Mouse (Mus musculus) liver, postnatal 0 days (tissue): ENCODE results near the gene P2ry6.

Experiments used
- CTCF ChIP-seq: sonication (generic); IDR thresholded peaks from 2 replicates; pipeline ENCODE4 v1.5.1; 2016; ENCODE audit warnings: antibody characterized with exemption, low read depth
- EP300 ChIP-seq: IDR thresholded peaks from 2 replicates; pipeline ENCODE4 v1.6.1; 2016; ENCODE audit warnings: antibody characterized with exemption, low read depth, mild to moderate bottlenecking

DNA sequence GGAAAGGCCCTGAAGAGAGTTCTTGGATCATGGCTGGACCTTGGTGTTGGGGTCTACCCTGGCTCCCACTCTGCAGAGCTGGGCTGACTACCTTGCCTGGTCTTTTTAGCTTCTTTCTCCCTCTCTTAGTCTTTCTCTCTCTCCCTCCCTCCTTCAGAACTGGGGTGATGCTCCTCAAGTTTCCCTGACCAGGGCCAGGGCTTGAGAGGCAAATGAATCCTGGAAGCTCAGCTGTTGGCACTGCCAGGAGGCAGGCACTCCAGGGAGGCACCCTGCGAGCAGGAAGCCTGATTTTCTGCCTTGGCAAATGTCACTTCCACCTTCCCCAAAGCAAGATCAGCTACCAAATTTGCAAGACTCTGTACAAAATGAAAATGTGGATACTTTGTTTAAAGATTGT lies 40.5 kb upstream of the P2ry6 start:
- TF ChIP-seq CTCF (no peak), EP300 (no peak)
